Mouse (Mus musculus) kidney, adult 2 months (tissue): ENCODE results near the gene Pip4k2b.

ENCODE experiments used
- CTCF ChIP-seq: fragments of 200-500 bp; conservative IDR thresholded peaks from 2 replicates; pipeline ENCODE4 v1.5.1; 2011; ENCODE audit warnings: low read depth, mild to moderate bottlenecking, control low read depth, low read length, moderate library complexity, mixed read lengths; ENCODE audit not compliant: insufficient read depth, insufficient read length
- POLR2A ChIP-seq: fragments of 200-500 bp; IDR thresholded peaks from one replicate; pipeline ENCODE4 v1.6.1; 2011; ENCODE audit warnings: low read depth, low read length, control low read depth

DNA sequence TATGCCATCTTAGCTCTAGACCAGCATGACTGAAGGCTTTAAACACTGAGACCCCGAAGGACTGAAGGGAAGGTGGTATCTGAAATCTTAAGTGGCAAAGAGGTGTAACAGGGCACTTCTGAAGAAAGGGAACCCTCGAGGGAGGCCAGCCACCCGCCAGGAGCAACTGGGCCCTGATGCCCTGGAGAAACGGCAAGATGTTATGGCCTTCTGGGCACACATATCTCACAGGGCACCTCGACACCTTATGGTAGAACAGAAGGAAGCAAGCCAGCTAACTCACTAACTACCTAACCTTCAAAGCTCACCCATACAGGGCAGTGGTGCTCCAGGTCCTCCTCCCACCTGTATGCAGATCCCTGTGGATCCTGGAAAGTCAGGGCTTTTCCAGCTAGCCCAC, 2.3 kb downstream of the Pip4k2b start:
- TF ChIP-seq CTCF (no peak), POLR2A (no peak)
